Mouse (Mus musculus): ENCODE measurements around the gene Atad5. TPM values are rescaled to one million over a fixed set of nuclear protein-coding genes. Genes with fewer than 3 reads are reported as not detected.

Gene Atad5
- polyA plus RNA-seq, 1 experiment from 2014 or later = 19.9 TPM

DNA sequence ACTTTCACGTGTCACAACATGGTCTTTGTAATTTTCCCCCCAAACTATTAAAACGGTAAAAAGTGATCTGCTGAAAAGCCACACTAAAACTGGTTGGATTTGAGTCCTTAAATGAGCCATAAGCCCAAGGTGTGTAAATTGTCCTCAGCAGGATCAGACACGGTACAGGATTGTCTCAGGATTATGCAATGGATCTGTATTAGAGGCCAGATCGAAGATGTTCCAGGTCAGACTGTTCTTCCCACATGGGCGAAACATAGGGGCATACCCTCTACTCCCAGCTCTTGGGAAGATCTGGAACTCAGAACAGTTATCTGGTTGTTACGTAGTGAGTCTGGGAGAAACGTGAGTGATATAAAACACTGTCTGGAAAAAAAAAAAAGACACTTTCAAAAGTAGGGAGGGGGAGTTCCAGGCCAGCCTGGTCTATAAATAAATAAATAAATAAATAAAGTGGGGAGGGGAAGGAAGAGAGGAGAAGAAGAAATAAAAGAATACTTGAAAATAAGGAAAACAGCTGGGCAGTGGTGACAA is 7.3 kb upstream of the Atad5 start:
- no peak overlapping the region for H3K4me3 ChIP-seq (replicated peaks)
- H3K4me1 ChIP-seq (replicated peaks) = peaks cover 13% of the 10 kb centered on the region; the same call in 1 of the 2 replicates
- H3K36me3 ChIP-seq = peaks cover 5% of the 10 kb centered on the region; the same call in 1 of the 2 replicates
- no peaks in the 10 kb centered on the region for H3K27me3 ChIP-seq
- H3K9me3 ChIP-seq = no peaks in the 10 kb centered on the region
- 81% methylated on average over 7 of the region's 7 CpGs for WGBS
- no peak for ATAC-seq (ENCODE audit: insufficient number of reproducible peaks, insufficient read depth, low FRiP score, low TSS enrichment, low read depth)
- H3K27ac ChIP-seq = peak overlapping the region; percentile 97
- H3K4me2 ChIP-seq = peak overlapping the region; percentile 70; the same call in 1 of the 2 replicates
- no peak overlapping the region for H3K9ac ChIP-seq (replicated peaks)

DNA sequence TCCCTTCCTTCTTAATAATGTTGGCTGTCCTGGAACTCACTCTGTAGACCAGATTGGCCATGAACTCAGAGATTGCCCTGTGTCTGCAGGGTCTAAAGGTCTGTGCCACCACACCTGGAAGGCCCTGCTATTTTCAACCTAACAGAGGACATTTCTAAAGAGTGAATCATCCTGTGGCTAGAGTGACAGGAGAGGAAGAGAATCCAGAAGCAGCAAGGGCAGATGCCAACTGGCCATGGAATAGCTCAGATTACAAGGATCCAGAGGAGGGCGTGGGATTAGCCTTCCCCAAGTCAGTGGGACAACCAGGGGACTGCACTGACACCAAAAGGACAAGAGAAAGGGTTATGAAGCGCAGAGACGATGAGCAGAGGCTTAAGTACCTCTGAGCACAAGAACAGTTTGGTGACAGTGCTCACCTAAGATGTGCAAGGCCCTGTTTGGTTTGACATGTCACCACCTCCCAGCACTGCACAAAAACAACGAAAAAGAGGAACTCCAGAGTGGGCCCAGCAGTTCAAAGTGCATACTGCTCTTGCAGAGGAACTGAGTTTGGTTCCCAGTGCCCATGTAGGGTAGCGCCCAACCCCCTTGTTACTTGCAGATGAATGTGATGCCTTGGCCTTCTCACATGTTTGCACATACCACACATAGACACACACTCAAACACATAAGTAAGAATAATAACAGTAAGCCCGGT is 3.7 kb upstream of the Atad5 start:
- no peaks in the 10 kb centered on the region for H3K9me3 ChIP-seq
- H3K27me3 ChIP-seq = no peaks in the 10 kb centered on the region
- 74% methylated on average over 6 of the region's 6 CpGs for WGBS
- H3K27ac ChIP-seq = no peak overlapping the region
- peaks cover 9% of the 10 kb centered on the region for H3K4me1 ChIP-seq (replicated peaks)
- no peak overlapping the region for H3K4me2 ChIP-seq
- ATAC-seq (ENCODE audit: insufficient number of reproducible peaks, insufficient read depth, low FRiP score, low TSS enrichment, low read depth) = no peak
- H3K9ac ChIP-seq (replicated peaks) = no peak overlapping the region
- H3K4me3 ChIP-seq (replicated peaks) = no peak overlapping the region
- H3K36me3 ChIP-seq = no peaks in the 10 kb centered on the region

GRCm38 (mm10) chr11:80086844-80087243 is 2.4 kb upstream of the Atad5 start:
- Histone ChIP-seq H3K4me2 (no peak overlapping the region), H3K27ac (no peak overlapping the region), H3K9ac (replicated peaks) (no peak overlapping the region), H3K36me3 (no peaks in the 10 kb centered on the region), H3K4me3 (replicated peaks) (no peak overlapping the region), H3K27me3 (no peaks in the 10 kb centered on the region), H3K4me1 (replicated peaks) (peaks cover 8% of the 10 kb centered on the region), H3K9me3 (no peaks in the 10 kb centered on the region)
- 14% methylated on average over 5 of the region's 5 CpGs for WGBS
- ATAC-seq (ENCODE audit: insufficient number of reproducible peaks, insufficient read depth, low FRiP score, low TSS enrichment, low read depth) = 0 out of 2 replicates have a peak, but pooled peaks have one; percentile 61

DNA sequence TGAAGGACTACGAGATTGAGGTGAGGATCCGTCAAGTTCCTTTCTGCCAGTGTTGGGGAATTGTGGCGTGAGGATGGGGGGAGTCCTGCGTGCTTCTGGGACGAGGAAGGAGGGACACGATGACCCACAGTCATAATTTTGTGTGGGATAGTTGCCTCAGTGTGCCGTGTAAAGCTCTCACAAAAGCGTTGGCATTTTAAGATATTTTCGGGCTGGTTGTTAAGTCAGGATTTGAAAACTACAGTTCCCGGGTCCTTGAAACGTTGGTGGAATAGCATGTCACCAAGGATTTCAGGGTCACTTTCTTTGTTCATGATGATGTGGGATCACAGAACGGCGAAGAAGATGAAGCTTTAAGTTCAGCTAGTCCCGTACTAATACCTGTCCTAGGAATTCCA is 616 bp downstream of the Atad5 start:
- Histone ChIP-seq H3K27me3 (no peaks in the 10 kb centered on the region), H3K4me1 (replicated peaks) (peaks cover 8% of the 10 kb centered on the region), H3K27ac (peak overlapping the region; percentile 74), H3K4me3 (replicated peaks) (peak overlapping the region; percentile 99), H3K4me2 (peak overlapping the region; percentile 64), H3K36me3 (peaks cover 10% of the 10 kb centered on the region; the same call in 1 of the 2 replicates), H3K9ac (replicated peaks) (peak overlapping the region; percentile 97), H3K9me3 (no peaks in the 10 kb centered on the region)
- ATAC-seq (ENCODE audit: insufficient number of reproducible peaks, insufficient read depth, low FRiP score, low TSS enrichment, low read depth) = no peak
- WGBS = 1% methylated on average over 14 of the region's 14 CpGs

GRCm38 (mm10) chr11:80090555-80091164 is 1.5 kb downstream of the Atad5 start:
- peak overlapping the region; percentile 97; the same call in 1 of the 2 replicates for H3K9ac ChIP-seq (replicated peaks)
- peaks cover 17% of the 10 kb centered on the region for H3K36me3 ChIP-seq

DNA sequence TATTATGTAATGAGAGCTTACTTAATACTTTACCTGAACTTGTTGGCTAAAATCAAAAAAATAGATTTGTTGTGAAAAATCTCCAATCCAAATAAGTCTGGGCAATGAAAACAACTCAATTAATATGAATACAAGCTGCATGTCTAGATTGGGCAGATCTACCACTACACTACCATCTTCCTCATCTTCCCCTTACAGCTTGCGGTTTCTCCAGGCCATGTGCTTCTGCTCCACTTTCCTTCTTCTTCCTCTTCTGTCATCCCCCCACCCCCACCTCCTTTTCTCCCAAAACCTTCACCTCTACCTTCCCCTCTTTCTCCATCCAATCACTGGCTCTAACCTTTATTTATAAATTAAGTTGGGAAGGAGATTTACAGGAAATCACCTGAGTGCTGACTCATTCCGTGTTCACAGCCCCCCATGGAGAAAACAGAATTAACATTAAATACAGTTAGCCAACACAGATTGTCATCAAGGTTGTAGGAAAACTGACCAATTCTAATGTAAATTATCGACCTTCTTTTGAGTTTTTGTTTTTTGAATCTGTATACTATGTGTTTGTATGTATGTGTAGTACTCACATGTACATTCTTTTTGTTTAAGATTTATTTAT is 9.3 kb downstream of the Atad5 start:
- Histone ChIP-seq H3K9ac (replicated peaks) (no peak overlapping the region), H3K27ac (no peak overlapping the region), H3K36me3 (peaks cover 81% of the 10 kb centered on the region), H3K4me3 (replicated peaks) (no peak overlapping the region), H3K9me3 (no peaks in the 10 kb centered on the region), H3K4me2 (no peak overlapping the region), H3K4me1 (replicated peaks) (no peaks in the 10 kb centered on the region), H3K27me3 (no peaks in the 10 kb centered on the region)
- ATAC-seq (ENCODE audit: insufficient number of reproducible peaks, insufficient read depth, low FRiP score, low TSS enrichment, low read depth) = no peak
- 89% methylated on average over 3 of the region's 3 CpGs for WGBS

More at GRCm38 (mm10) chr11:80090555-80091164, 1.5 kb downstream of the Atad5 start:
- ATAC-seq (ENCODE audit: insufficient number of reproducible peaks, insufficient read depth, low FRiP score, low TSS enrichment, low read depth) = no peak
- Histone ChIP-seq H3K9me3 (no peaks in the 10 kb centered on the region), H3K4me2 (peak overlapping the region; percentile 64), H3K27ac (no peak overlapping the region), H3K27me3 (no peaks in the 10 kb centered on the region), H3K4me1 (replicated peaks) (peaks cover 8% of the 10 kb centered on the region), H3K4me3 (replicated peaks) (peak overlapping the region; percentile 99)
- 72% methylated on average over 3 of the region's 3 CpGs for WGBS

DNA sequence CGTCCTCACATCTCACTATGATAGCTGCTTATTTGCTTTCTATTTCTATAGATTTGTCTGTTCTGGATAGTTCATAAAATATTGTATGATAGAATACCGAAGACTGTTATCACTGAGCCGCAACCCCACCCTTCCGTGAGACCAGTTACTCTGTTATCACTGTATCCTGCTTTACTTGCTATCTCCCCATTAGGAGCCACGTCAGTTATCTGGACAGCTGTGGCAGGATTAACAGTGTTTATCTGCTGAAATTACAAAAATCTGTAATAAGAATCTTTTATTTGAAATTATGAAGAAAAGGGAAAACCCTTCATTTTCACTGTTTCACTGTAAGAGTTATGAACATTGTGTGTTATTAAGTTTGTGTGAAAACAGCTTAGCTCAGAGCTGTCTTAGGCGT is 12.1 kb downstream of the Atad5 start:
- ATAC-seq (ENCODE audit: insufficient number of reproducible peaks, insufficient read depth, low FRiP score, low TSS enrichment, low read depth) = no peak

GRCm38 (mm10) chr11:80104407-80104806 is 15.2 kb downstream of the Atad5 start:
- Histone ChIP-seq H3K36me3 (peaks cover 84% of the 10 kb centered on the region), H3K27ac (no peak overlapping the region), H3K4me2 (no peak overlapping the region), H3K27me3 (no peaks in the 10 kb centered on the region), H3K9ac (replicated peaks) (no peak overlapping the region), H3K4me3 (replicated peaks) (no peak overlapping the region), H3K4me1 (replicated peaks) (no peaks in the 10 kb centered on the region), H3K9me3 (no peaks in the 10 kb centered on the region)
- WGBS = 83% methylated on average over 1 of the region's 1 CpGs
- ATAC-seq (ENCODE audit: insufficient number of reproducible peaks, insufficient read depth, low FRiP score, low TSS enrichment, low read depth) = no peak

More for the DNA sequence above, 12.1 kb downstream of the Atad5 start:
- Histone ChIP-seq H3K9ac (replicated peaks) (no peak overlapping the region), H3K4me2 (no peak overlapping the region), H3K4me3 (replicated peaks) (no peak overlapping the region), H3K27me3 (no peaks in the 10 kb centered on the region), H3K36me3 (peaks cover 81% of the 10 kb centered on the region), H3K4me1 (replicated peaks) (no peaks in the 10 kb centered on the region), H3K27ac (no peak overlapping the region), H3K9me3 (no peaks in the 10 kb centered on the region)
- 91% methylated on average over 6 of the region's 6 CpGs for WGBS

GRCm38 (mm10) chr11:80116411-80116810 is 27.2 kb downstream of the Atad5 start:
- H3K27me3 ChIP-seq = no peaks in the 10 kb centered on the region
- H3K4me3 ChIP-seq (replicated peaks) = no peak overlapping the region
- 82% methylated on average over 1 of the region's 1 CpGs for WGBS
- ATAC-seq (ENCODE audit: insufficient number of reproducible peaks, insufficient read depth, low FRiP score, low TSS enrichment, low read depth) = no peak
- no peak overlapping the region for H3K9ac ChIP-seq (replicated peaks)
- no peaks in the 10 kb centered on the region for H3K9me3 ChIP-seq
- H3K4me1 ChIP-seq (replicated peaks) = no peaks in the 10 kb centered on the region
- H3K4me2 ChIP-seq = no peak overlapping the region
- peaks cover 84% of the 10 kb centered on the region for H3K36me3 ChIP-seq
- no peak overlapping the region for H3K27ac ChIP-seq

DNA sequence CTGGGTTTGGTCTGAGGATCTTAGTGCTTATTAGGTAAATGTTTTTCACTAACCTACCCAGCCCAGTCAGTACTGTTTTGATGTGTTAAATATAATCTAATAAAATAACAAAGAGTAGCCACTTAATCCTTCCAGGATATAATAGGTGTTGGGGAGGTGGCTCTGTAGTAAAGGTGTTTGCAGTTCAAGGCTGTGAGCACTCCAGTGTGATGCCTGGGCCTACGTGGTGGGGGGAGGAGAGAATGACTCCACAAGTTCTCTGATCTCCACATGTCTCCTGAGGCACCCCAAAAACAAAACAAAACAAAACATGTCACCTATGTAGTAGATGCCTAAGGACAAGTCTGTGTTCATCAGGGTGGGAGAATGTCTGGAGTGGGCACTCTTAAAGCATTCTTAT is 42.9 kb downstream of the Atad5 start:
- no peak overlapping the region for H3K4me2 ChIP-seq
- H3K27me3 ChIP-seq = no peaks in the 10 kb centered on the region
- H3K4me1 ChIP-seq (replicated peaks) = no peaks in the 10 kb centered on the region
- H3K36me3 ChIP-seq = peaks cover 78% of the 10 kb centered on the region
- no peak overlapping the region for H3K9ac ChIP-seq (replicated peaks)
- H3K27ac ChIP-seq = no peak overlapping the region
- no peaks in the 10 kb centered on the region for H3K9me3 ChIP-seq
- H3K4me3 ChIP-seq (replicated peaks) = no peak overlapping the region
- ATAC-seq (ENCODE audit: insufficient number of reproducible peaks, insufficient read depth, low FRiP score, low TSS enrichment, low read depth) = no peak
- WGBS = 86% methylated on average over 1 of the region's 1 CpGs

GRCm38 (mm10) chr11:80134744-80135143 is 45.5 kb downstream of the Atad5 start:
- ATAC-seq (ENCODE audit: insufficient number of reproducible peaks, insufficient read depth, low FRiP score, low TSS enrichment, low read depth) = no peak
- peaks cover 86% of the 10 kb centered on the region for H3K36me3 ChIP-seq
- no peak overlapping the region for H3K4me2 ChIP-seq
- WGBS = 79% methylated on average over 4 of the region's 4 CpGs
- H3K27me3 ChIP-seq = no peaks in the 10 kb centered on the region
- H3K9ac ChIP-seq (replicated peaks) = no peak overlapping the region
- no peak overlapping the region for H3K27ac ChIP-seq
- H3K9me3 ChIP-seq = no peaks in the 10 kb centered on the region
- no peaks in the 10 kb centered on the region for H3K4me1 ChIP-seq (replicated peaks)
- no peak overlapping the region for H3K4me3 ChIP-seq (replicated peaks)
